Mouse (Mus musculus): ENCODE results near the gene Armt1. TPM values are rescaled to one million over a fixed set of nuclear protein-coding genes. Genes with fewer than 3 reads are reported as not detected.

The Armt1 gene
- 10 to 100 TPM; 20.0 to 21.6 TPM for total RNA-seq (2021)
- long read RNA-seq, experiment 1, full-length matches to known transcripts, result 10 of 13 reads
- long read RNA-seq, experiment 1, partial matches to known transcripts, result 1 of 13 reads
- long read RNA-seq, experiment 1, other reads (novel, unspliced or antisense), result 2 of 13 reads
- long read RNA-seq, experiment 2, full-length matches to known transcripts, result 15 of 25 reads
- long read RNA-seq, experiment 2, partial matches to known transcripts, result 1 of 25 reads
- long read RNA-seq, experiment 2, other reads (novel, unspliced or antisense), result 9 of 25 reads

GRCm38 (mm10) chr10:4432123-4432931 lies at the start of gene Armt1, which contains the start of gene Rmnd1:
Armt1 (plus strand) TSS chr10:4432467.
Rmnd1 (minus strand) TSS chr10:4432388.
- peak; percentile 86 to 88 for DNase-seq (ENCODE audit: low spot score in 2 of 2)

GRCm38 (mm10) chr10:4384244-4384643 lies 48.0 kb upstream of the Armt1 start:
- no peak for DNase-seq (ENCODE audit: low spot score in 2 of 2)

DNA sequence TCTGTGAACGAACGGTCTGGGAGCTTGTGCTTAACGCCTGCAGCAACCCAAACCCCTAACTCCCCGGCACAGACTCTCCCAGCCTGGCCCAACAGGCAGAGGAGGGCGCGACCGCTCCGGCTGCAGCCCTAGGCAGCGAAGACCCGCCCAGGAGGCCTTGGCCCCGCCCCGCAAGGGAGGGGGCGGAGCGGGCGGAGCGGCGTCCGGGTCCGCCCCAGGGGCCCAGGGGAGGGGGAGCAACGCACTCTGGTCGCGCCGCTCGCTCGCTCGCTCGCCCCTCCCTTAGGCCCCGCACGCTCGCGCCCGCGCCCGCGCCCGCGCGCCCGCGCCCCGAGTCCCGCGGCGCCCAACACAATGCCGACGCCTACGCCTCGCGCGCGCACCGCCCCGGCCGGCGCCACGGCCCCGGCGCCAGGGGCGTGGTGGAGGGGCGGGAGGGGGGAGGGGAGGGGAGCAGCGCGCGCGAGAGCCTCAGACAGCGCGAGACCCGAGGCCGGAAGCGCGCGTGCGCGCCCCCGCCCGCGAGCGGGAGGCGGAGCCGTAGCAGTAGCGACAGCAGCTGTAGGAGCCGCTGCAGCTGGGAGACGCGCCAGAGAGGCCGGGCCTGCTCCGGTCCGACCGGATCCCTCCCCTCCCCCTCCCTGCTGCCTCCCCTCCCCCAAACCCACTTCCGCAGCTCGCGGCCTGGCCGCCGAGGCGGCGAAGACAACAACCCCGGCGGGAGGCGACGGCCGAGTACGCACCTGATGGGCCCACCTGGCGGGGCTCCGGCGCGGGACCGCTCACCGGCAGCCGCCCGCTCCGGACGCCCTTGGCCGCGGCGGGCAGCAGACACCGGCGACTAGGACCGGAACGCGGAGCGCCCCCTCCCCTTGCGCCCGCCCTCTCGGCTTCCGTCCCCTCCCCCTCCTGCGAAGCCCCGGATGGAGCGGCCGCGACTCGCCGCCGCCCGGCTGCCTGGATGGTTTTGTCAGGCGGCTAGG lies 45.4 kb upstream of the Armt1 start:
- DNase-seq (ENCODE audit: low spot score in 2 of 2), result peak; percentile 86 to 88

GRCm38 (mm10) chr10:4387701-4388383 lies 44.4 kb upstream of the Armt1 start, which contains the start of gene Zbtb2:
Zbtb2 (minus strand) TSS chr10:4388108.
- peak in 1 of 2 experiments; percentile 25 for DNase-seq (ENCODE audit: low spot score in 2 of 2)

- DNase-seq (ENCODE audit: low spot score in 2 of 2), result no peak
Measured at GRCm38 (mm10) chr10:4388384-4388745, 43.9 kb upstream of the Armt1 start.

DNA sequence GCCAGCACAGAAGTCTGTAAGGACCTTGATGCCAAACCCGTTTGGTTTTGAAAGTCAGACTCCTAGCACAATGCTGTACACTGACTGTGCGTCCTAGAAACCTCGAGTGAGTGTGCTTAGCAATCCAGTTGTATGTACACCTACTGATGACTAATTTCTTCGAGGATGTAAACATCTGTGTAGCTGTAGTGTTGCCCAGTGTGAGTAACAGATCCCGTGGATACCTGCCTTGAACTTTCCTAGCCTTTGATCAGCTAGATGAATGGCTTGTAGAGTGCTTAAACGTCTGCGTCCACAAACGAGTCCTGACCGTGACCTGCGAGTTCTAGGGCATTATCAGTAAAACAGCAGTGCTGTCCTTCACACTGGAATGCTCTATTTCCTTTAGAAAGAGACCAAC lies 43.2 kb upstream of the Armt1 start:
- DNase-seq (ENCODE audit: low spot score in 2 of 2), result no peak

DNA sequence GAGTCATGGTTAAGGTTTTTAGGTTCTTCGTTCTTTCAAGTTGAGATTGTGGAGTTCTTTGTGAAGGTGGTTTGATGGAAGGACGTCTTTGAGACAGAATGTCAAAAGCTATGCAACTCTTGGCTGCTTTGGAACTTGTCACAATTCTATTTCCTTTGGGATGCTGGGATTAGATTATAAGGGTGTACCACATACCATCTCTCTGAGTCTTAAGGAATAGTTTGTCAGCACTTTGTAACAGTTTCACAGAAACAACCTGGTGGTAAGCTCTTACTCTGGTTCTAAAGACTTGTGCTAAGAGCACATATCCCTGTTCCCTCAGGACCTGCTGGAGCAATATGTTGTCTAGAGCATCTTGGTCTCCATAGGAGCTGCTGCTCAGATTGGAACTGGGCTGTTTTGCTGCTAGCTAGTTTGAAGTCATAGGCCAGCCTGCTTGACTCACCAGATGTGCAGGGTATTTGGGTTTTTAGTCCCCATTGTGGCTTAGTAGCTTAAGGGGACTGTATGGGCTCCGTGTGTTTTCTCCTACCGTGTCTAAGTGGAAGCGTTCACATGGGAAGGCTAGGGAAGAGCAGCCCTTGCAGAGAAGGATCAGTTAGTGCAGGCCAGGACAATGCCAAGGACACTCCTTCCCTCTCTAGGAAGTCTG lies 42.7 kb upstream of the Armt1 start:
- DNase-seq (ENCODE audit: low spot score in 2 of 2), result no peak

GRCm38 (mm10) chr10:4390550-4390949 lies 41.7 kb upstream of the Armt1 start:
- no peak for DNase-seq (ENCODE audit: low spot score in 2 of 2)

DNA sequence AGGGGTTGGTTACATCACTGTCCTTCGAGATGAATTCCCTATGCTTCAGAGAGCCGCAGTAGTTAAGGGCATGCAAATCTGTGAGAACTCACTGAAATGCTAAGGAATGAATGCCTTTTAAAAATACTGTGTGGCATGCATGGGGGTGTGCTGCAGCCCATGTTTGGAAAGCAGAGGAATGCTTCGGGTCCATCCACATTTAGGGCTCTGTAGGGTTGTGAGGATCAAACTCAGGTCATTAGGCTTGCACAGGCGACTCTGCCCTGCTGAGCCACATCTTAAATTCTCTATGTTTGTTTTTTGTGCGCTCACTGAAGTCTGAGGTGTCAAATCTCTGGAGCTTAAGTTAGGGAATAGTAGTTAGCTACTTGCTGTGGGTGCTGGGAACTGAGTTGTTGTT lies 41.2 kb upstream of the Armt1 start:
- DNase-seq (ENCODE audit: low spot score in 2 of 2), result no peak

- no peak for DNase-seq (ENCODE audit: low spot score in 2 of 2)
Measured at GRCm38 (mm10) chr10:4391851-4392250, 40.4 kb upstream of the Armt1 start.

GRCm38 (mm10) chr10:4395321-4395720 lies 36.9 kb upstream of the Armt1 start:
- no peak for DNase-seq (ENCODE audit: low spot score in 2 of 2)

DNA sequence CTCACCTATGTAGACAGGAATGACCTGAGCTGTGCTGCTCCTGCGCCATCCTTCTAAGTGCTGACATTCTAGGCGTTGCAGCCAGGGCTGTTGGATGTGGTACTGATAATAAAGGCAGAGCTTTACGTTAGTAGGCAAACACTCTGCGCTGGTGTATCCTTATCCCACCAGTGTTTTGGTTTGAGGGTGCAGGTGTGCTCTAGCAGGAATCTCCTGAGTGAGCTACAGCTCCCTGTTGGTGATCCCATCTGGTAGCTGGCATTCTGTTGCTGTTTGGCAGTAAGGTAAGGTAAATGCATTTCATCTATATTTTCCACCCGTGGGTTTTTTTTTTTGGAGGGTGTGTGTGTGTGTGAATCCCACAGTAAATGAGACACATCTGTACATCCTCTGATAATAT lies 34.2 kb upstream of the Armt1 start:
- DNase-seq (ENCODE audit: low spot score in 2 of 2), result no peak

GRCm38 (mm10) chr10:4404895-4405491 lies 27.3 kb upstream of the Armt1 start:
- no peak for DNase-seq (ENCODE audit: low spot score in 2 of 2)

DNA sequence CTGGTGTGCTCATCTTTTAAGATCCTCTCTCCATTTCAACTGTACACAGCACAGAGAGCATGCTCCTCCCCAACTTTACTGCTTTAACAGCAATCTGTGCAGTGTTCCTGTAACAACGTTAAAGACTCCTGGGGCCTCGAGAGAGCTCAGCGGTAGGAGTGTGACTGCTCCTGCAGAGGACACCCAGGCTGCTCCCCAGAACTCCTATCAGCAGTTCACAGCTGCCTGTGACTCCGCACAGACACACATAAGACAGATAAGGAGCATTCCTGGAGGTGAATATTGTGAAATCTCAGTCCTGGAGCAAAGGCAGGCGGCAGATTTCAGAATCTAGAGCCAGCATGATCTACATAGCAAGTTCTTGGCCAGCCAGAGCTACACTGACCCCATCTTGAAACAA lies 26.8 kb upstream of the Armt1 start:
- no peak for DNase-seq (ENCODE audit: low spot score in 2 of 2)

DNA sequence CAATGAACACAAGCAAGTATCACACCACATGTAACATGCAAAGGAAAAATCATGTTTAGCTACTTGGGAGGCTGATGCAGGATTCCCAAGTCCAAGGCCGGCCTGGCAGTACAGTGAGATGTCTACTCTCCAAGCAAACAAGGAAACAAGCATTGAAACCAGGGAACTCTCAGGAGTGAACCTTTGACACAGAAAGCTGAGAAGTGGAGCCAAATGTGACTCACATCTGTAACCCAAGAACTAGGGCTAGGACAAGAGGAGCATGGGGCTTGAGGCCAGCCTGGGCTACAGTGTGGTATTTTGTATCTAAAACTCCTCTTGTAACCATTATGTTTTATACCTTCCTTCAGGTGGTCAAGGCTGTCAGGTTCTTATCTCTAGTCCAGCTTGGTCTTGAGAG lies 25.1 kb upstream of the Armt1 start:
- no peak for DNase-seq (ENCODE audit: low spot score in 2 of 2)

DNA sequence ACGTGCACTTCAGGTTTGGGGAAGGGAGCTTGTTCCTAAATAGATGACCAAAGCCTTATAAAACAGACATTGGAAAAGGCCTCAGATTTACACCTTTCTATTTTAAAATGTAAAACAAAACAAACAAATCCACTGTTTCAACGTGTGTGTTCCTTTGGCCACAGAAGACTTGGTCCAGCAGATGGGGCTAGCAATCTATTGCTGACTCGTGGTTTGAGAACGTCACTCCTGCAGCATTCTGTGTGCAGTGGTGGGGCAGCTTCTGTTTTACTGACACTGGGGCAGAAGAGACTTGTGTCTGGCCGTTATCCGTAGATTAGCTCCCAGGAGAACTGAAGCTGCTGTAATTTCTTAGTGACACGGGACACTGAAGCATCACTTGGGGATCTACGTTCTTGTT lies 7.0 kb upstream of the Armt1 start:
- no peak for DNase-seq (ENCODE audit: low spot score in 2 of 2)

DNA sequence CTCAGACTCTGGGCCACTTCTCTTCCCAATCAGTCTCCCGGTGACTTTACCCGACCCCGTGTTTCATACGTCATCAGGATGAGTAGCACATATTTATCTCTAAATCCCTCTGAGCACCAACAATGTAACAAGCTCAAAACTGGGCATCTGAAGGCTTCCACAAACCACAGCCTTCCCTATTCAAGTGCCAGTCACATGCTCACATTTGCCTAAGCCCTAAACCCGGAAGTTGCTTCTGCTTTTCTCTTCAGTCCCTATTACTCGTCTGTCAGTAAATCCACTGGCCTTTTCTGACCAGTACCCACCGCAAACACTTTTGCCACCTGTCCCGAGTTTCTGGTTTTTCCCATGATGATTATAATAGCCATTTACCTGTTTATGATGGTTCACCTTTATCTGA lies 1.9 kb upstream of the Armt1 start:
- DNase-seq (ENCODE audit: low spot score in 2 of 2), result no peak

DNA sequence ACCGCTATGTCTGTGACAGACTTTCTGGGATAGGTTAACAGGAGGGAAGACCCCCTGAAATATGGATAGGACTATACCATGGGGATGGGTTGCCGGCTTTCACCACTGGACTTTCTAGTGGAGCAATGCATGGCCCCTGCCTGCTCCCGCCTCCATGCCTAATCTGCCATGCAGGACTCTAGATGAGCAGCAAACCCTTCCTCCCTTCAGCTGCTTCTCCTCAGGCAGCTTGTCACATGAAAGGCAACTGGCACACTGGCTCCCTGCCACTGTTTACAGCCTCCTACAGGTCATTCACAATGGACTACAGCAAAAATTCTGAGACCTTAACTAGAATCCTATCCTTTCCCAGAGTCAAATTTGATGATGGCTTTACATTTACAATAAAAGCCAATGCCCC lies 1.4 kb upstream of the Armt1 start:
- DNase-seq (ENCODE audit: low spot score in 2 of 2), result no peak

GRCm38 (mm10) chr10:4431746-4432122 lies 533 bp upstream of the Armt1 start:
- no peak for DNase-seq (ENCODE audit: low spot score in 2 of 2)
